Mouse (Mus musculus): Measurements from ENCODE around the gene Kat2a. TPM values are rescaled to one million over a fixed set of nuclear protein-coding genes. Genes with fewer than 3 reads are reported as not detected.
A peak's percentile ranks its signal among the peaks of the same experiment; 100 is the strongest.

Gene Kat2a
- polyA plus RNA-seq, 2 experiments = 12.7 to 13.0 TPM

- ATAC-seq (ENCODE audit: insufficient read depth) (peak; percentile 29; the same call in 1 of the 2 replicates), DNase-seq (ENCODE audit: low read depth in 3 of 3, low spot score in 3 of 3) (no peak)
- Histone ChIP-seq H3K9ac (replicated peaks) (no peak overlapping the region), H3K4me2 (ENCODE audit: low read depth) (no peak overlapping the region), H3K36me3 (replicated peaks; ENCODE audit: control insufficient read depth, insufficient read depth, low read depth) (no peaks in the 10 kb centered on the region), H3K9me3 (ENCODE audit: control insufficient read depth, low read length) (no peaks in the 10 kb centered on the region), H3K27ac (no peak overlapping the region), H3K27me3 (ENCODE audit: control insufficient read depth, insufficient read depth, low read length) (peaks cover 13% of the 10 kb centered on the region), H3K4me3 (ENCODE audit: insufficient read depth in 1 of 2, low read depth in 2 of 2, low read length in 2 of 2) (no peak overlapping the region), H3K4me1 (replicated peaks; ENCODE audit: control insufficient read depth in 2 of 2, insufficient read depth in 2 of 2, low read length in 1 of 2) (0 out of 4 replicates have a peak, but pooled peaks cover 0 to 5% of the 10 kb centered on the region in 2 experiments)
- no peak for TF ChIP-seq EP300 (IDR thresholded peaks at IDR 0.05; ENCODE audit: low read depth)
- peak; percentile 81 for TF ChIP-seq CTCF (IDR thresholded peaks at IDR 0.05; ENCODE audit: low read depth)
- 12% methylated on average over 6 of the region's 6 CpGs for WGBS (ENCODE audit: insufficient replicate concordance)
Observed at GRCm38 (mm10) chr11:100745085-100745484, 32.8 kb upstream of the Kat2a start.

- WGBS (ENCODE audit: insufficient replicate concordance) = 68% methylated on average over 6 of the region's 6 CpGs
- no peaks in the 10 kb centered on the region for H3K9me3 ChIP-seq (ENCODE audit: control insufficient read depth, low read length)
- DNase-seq (ENCODE audit: low read depth in 3 of 3, low spot score in 3 of 3) (no peak), ATAC-seq (ENCODE audit: insufficient read depth) (no peak)
- H3K9ac ChIP-seq (replicated peaks) = no peak overlapping the region
- H3K36me3 ChIP-seq (replicated peaks; ENCODE audit: control insufficient read depth, insufficient read depth, low read depth) = no peaks in the 10 kb centered on the region
- no peak overlapping the region for H3K4me3 ChIP-seq (ENCODE audit: insufficient read depth in 1 of 2, low read depth in 2 of 2, low read length in 2 of 2)
- H3K27ac ChIP-seq = no peak overlapping the region
- TF ChIP-seq CTCF (IDR thresholded peaks at IDR 0.05; ENCODE audit: low read depth) (no peak), EP300 (IDR thresholded peaks at IDR 0.05; ENCODE audit: low read depth) (no peak)
- no peaks in the 10 kb centered on the region for H3K27me3 ChIP-seq (ENCODE audit: control insufficient read depth, insufficient read depth, low read length)
- peaks cover 13 to 15% of the 10 kb centered on the region in 2 experiments for H3K4me1 ChIP-seq (replicated peaks; ENCODE audit: control insufficient read depth in 2 of 2, insufficient read depth in 2 of 2, low read length in 1 of 2)
- H3K4me2 ChIP-seq (ENCODE audit: low read depth) = no peak overlapping the region
Observed at GRCm38 (mm10) chr11:100741348-100741747, 29.1 kb upstream of the Kat2a start.

GRCm38 (mm10) chr11:100738749-100739148 lies 26.5 kb upstream of the Kat2a start:
- 29% methylated on average over 5 of the region's 5 CpGs for WGBS (ENCODE audit: insufficient replicate concordance)
- Histone ChIP-seq H3K36me3 (replicated peaks; ENCODE audit: control insufficient read depth, insufficient read depth, low read depth) (peaks cover 5% of the 10 kb centered on the region), H3K4me2 (ENCODE audit: low read depth) (peak overlapping the region; percentile 63), H3K4me1 (replicated peaks; ENCODE audit: control insufficient read depth in 2 of 2, insufficient read depth in 2 of 2, low read length in 1 of 2) (peaks cover 22 to 32% of the 10 kb centered on the region in 2 experiments), H3K9ac (replicated peaks) (peak overlapping the region; percentile 55), H3K27me3 (ENCODE audit: control insufficient read depth, insufficient read depth, low read length) (no peaks in the 10 kb centered on the region), H3K9me3 (ENCODE audit: control insufficient read depth, low read length) (no peaks in the 10 kb centered on the region), H3K4me3 (ENCODE audit: insufficient read depth in 1 of 2, low read depth in 2 of 2, low read length in 2 of 2) (peak overlapping the region; percentile 25 to 100; a peak in 3 of 4 replicates), H3K27ac (peak overlapping the region; percentile 56)
- ATAC-seq (ENCODE audit: insufficient read depth) (no peak), DNase-seq (ENCODE audit: low read depth in 3 of 3, low spot score in 3 of 3) (no peak)
- TF ChIP-seq CTCF (IDR thresholded peaks at IDR 0.05; ENCODE audit: low read depth) (no peak), EP300 (IDR thresholded peaks at IDR 0.05; ENCODE audit: low read depth) (no peak)

- Histone ChIP-seq H3K4me3 (ENCODE audit: insufficient read depth in 1 of 2, low read depth in 2 of 2, low read length in 2 of 2) (peak within 1 kb of the TSS; percentile 87 to 100), H3K4me1 (replicated peaks; ENCODE audit: control insufficient read depth in 2 of 2, insufficient read depth in 2 of 2, low read length in 1 of 2) (peaks cover 22 to 32% of the 10 kb centered on the region in 2 experiments), H3K4me2 (ENCODE audit: low read depth) (peak within 1 kb of the TSS; percentile 96), H3K9ac (replicated peaks) (peak within 1 kb of the TSS; percentile 100), H3K9me3 (ENCODE audit: control insufficient read depth, low read length) (no peaks in the 10 kb centered on the region), H3K27ac (peak within 1 kb of the TSS; percentile 79), H3K27me3 (ENCODE audit: control insufficient read depth, insufficient read depth, low read length) (no peaks in the 10 kb centered on the region), H3K36me3 (replicated peaks; ENCODE audit: control insufficient read depth, insufficient read depth, low read depth) (peaks cover 11% of the 10 kb centered on the region)
- peak; percentile 35 for TF ChIP-seq CTCF (IDR thresholded peaks at IDR 0.05; ENCODE audit: low read depth)
- peak; percentile 70 for TF ChIP-seq EP300 (IDR thresholded peaks at IDR 0.05; ENCODE audit: low read depth)
- DNase-seq (ENCODE audit: low read depth in 3 of 3, low spot score in 3 of 3) (peak; percentile 100), ATAC-seq (ENCODE audit: insufficient read depth) (peak; percentile 96)
- WGBS (ENCODE audit: insufficient replicate concordance) = under 1% methylated on average over 39 of the region's 39 CpGs
Observed at GRCm38 (mm10) chr11:100738066-100738604, 25.9 kb upstream of the Kat2a start, which contains the start of gene Rab5c. Rab5c (minus strand) TSS chr11:100738215.

- WGBS (ENCODE audit: insufficient replicate concordance) = under 1% methylated on average over 13 of the region's 13 CpGs
- peaks cover 17% of the 10 kb centered on the region for H3K36me3 ChIP-seq (replicated peaks; ENCODE audit: control insufficient read depth, insufficient read depth, low read depth)
- peak; percentile 57 for ATAC-seq (ENCODE audit: insufficient read depth)
- TF ChIP-seq CTCF (IDR thresholded peaks at IDR 0.05; ENCODE audit: low read depth) (no peak), EP300 (IDR thresholded peaks at IDR 0.05; ENCODE audit: low read depth) (peak; percentile 46; the same call in 1 of the 2 replicates)
- peak; percentile 75 to 77 (median 75) for DNase-seq (ENCODE audit: low read depth in 3 of 3, low spot score in 3 of 3)
- peak overlapping the region; percentile 79 for H3K27ac ChIP-seq
- H3K9me3 ChIP-seq (ENCODE audit: control insufficient read depth, low read length) = no peaks in the 10 kb centered on the region
- peaks cover 22 to 32% of the 10 kb centered on the region in 2 experiments for H3K4me1 ChIP-seq (replicated peaks; ENCODE audit: control insufficient read depth in 2 of 2, insufficient read depth in 2 of 2, low read length in 1 of 2)
- H3K9ac ChIP-seq (replicated peaks) = peak overlapping the region; percentile 100
- no peaks in the 10 kb centered on the region for H3K27me3 ChIP-seq (ENCODE audit: control insufficient read depth, insufficient read depth, low read length)
- peak overlapping the region; percentile 87 to 100 for H3K4me3 ChIP-seq (ENCODE audit: insufficient read depth in 1 of 2, low read depth in 2 of 2, low read length in 2 of 2)
- peak overlapping the region; percentile 96 for H3K4me2 ChIP-seq (ENCODE audit: low read depth)
Observed at GRCm38 (mm10) chr11:100737105-100737733, 25.0 kb upstream of the Kat2a start.

Data from liver, embryonic 14.5 days (tissue).